Mouse (Mus musculus) megakaryocyte-erythroid progenitor cell, adult 5-6 weeks (primary cell): ENCODE measurements around the gene Sh3bp1. TPM values are rescaled to one million over a fixed set of nuclear protein-coding genes. Genes with fewer than 3 reads are reported as not detected.

Experiments
- ATAC-seq: replicated peaks from 2 replicates; pipeline ENCODE4 v1.8.0; 2016; ENCODE audit warnings: mild to moderate bottlenecking, inconsistent platforms; ENCODE audit not compliant: severe bottlenecking, poor library complexity, low FRiP score, low TSS enrichment
- total RNA-seq, 2 experiments: library from RNA; stranded (forward) in 1 of 2; stranded (reverse) in 1 of 2; fragments of 200-1000, 215-1000 nt in 1 of 2; fragments of >200 nt in 1 of 2; fragmentation: Nextera tagmentation in 1 of 2; gene quantifications; 2 replicates each; pipeline ENCODE4 v1.2.3; 2014 to 2017

The Sh3bp1 gene
- total RNA-seq (2014; fragmentation: Nextera tagmentation), result 31.8 and 53.7 TPM in 2 replicates
- 11.4 and 11.6 TPM in 2 replicates for total RNA-seq (2017)

DNA sequence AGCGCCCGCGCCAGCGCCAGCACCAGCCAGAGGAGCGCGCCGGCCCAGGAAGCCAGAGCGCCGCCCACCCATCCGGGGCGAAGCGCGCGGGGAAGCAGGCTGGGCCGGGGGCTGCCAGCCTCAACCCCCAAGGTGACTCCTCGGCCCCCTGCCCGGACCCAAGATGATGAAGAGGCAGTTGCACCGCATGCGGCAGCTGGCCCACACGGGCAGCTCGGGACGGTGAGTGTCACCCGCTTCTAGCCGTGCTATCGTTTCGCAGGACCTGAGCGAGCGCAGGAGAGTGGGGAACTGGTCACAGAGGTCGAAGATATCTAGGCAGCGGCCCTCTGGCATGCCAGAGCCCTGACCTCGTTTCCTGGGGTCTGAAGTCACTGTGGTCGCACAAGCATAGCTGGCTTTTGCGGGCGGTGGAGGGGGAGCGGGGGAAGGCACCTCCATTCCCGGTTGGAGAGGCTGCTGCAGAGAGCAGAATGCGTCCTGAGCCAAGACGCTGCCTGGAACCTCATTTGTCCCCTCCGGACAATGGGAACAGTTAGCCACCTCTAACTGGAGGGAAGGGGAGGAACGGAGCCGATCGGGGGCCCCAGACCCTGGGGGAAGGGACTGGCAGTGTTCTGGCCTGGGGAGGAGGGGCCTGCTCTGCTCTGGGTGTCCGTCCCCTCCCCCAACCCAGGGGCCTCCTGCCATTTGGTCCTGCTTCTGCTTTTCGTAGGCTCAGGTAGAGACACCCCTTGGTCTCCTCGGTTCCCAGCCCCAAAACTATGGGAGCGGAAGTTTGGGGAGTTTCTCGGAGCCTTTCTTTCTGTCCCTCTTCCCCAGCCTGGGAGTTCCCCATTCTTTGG lies at the start of gene Sh3bp1:
TSS of gene Sh3bp1 (plus strand) at position 29 of the 845 bp plus-strand sequence.
- ATAC-seq, result peak; percentile 35

DNA sequence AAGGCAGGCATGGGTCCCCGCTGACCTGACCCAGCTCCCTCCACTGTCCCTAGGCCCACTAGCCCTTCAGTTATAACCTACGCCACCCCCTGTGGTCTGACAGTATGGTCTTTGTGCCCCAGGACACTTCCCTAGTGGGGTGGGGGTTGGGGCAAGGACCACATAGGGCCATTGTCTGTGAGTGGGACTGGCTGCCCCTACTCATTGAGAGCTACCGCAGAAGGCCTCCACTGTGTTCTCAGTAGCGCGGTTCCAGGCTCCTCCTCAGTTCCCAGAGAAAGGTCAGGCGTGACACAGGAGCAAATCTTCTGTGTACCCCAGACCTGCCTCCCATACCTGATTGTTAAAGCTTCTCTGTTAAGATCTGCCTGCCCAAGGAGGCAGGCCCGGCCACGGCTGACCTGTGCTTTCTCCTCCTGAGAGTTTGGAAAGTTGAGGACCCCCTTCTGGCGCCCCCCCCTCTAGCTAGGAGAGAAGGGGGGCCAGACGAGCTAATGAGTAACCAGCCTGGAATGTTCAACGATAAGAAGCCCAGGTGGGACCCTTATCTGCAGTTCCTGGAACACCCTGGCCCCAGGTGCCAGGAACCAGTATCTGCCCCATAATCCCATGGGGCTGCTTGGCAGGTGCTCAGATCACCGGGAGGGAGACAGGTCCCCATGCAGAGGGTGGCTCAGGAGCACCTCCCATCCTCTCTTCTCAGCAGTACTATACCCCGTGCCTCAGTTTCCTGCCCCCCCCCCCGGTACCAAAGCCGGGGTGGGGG lies 49.3 kb upstream of the Sh3bp1 start:
- ATAC-seq, result no peak

DNA sequence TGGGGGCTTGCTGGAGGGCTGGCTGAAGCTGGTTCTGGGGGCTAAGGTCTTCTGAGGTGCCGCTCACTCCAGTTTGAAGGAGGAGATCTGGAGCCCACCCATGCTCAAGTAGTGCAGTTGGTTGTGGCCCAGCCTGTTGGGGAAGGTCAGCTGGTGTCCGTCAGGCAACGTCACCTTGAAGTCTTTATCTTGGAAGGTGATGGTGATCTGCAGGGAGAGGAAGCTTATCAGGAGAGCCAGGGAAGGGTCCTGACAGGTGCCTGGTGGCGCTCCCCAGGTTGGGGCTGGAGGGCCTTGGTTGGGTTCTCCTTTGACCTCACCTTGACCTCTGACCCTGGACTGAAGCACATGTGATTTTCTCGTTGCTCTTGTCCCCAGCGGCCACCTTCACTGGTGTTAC lies 48.6 kb upstream of the Sh3bp1 start:
- no peak for ATAC-seq

DNA sequence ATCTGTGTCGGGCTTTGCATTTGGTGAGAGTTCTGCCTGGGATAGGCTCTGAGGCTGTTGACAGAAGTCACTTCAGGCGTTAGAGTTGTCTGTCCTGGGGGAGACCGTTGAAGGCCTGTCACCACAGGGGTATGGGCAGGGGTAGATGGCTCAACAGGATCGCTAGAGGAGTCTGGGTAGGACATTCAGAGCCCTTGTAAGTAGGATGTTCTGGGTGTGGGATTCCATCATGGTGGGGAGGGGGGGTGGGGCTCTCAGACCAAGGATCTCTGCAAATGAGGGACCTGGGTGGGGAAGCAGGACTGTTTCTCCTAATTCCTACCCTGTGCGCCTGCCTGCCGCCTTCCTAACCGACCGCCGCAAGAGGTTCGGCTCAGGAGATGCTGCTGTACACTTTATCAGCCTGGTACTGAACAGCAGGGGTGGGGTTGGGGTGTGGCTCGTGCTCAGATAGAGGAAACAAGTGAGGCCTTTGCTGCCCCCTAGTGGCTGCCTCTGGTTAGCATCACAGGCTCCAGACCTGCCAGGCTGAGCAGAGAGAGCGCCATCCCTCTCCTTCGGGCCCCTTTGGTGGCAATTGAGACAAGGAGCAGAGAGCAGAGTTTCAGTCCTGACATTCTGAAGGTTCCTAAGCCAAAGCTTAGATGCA lies 47.9 kb upstream of the Sh3bp1 start:
- ATAC-seq, result peak; percentile 89

DNA sequence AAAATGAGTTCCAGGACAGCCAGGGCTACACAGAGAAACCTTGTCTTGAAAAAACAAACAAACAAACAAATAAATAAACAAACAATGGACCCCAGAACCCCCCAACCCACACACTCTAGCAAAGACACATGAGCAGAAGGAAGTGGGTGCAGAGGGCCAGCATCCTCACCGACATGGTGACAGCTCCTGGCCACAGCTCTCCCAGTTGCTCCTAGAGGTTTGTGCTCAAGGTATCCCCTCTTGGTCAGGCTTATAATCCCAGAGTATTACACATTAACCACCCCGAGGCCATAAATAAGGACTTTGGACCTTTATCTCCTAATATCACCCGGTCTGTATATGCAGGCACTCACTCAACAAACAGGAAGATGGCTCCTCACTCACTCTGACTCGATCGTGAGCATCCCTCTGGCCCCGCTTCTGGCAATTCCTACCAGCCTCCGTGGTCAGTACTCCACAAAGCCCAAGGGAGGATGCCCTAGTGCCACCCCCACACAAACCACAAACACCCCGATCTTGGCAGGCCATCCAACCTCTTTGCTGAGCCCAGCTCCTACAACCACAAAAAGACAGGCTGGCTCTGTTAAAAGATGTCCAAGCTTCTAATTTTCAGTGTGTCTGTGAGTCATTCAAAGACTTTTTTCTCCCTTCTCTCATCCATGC lies 44.1 kb upstream of the Sh3bp1 start, which contains the start of gene Lgals2:
TSS of gene Lgals2 (minus strand) at position 227 of the 663 bp plus-strand sequence.
- no peak for ATAC-seq

DNA sequence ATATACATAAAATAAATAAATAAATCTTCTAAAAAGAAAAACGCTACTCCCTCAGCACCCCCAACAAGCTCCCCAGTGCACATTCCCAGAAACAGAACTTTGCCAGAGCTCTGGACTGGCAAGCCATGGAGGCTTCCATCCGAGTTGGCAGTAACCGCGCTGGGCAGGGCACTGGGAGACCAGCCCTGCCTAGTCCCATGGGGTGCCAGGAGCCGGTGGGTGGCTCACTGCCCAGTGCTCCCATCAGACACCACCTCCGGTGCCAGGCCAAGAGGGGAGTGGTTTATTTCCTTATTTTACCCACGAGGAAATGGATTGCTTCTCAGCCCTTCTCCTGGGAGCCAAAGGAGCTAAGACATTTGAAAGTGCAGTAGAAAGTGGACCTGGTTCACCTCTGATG lies 42.6 kb upstream of the Sh3bp1 start:
- no peak for ATAC-seq

DNA sequence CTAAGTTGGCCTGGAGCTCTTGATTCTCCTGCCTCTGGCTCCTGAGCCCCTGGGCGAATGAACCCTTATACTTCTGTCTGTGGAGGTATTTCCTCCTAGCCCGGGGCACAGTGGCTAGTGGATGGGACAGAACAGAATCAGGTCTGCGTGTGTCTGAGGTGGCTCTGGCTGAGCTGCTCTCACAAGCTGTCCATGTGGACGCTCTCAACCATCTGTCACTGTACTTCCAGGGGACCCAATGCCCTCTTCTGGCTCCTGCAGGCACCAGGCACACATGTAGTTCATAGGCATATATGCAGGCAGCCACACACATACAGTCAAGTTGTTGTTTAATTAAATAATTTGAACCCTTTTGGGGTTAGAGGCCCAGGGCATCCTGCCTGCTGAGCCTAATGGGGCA lies 40.3 kb upstream of the Sh3bp1 start:
- ATAC-seq, result no peak

DNA sequence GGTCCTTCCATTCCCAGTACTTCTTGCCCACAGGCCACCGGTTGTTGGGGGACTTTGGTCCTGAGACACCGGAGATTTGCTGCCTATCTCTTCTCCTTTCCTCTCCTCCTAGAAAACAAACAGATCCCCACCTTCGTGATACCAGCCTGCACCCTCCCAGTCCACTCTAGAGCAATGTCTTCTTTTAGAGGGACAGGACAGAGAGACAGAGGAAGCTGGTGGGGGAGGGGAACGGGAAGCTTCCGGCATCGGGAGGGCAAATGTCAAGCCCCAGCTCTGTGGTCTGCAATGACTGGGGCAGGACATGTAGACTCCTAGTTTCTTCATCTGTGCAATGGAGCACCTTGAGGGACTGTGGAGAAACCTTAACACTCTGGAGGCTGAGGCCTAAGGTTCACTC lies 39.9 kb upstream of the Sh3bp1 start:
- ATAC-seq, result no peak

DNA sequence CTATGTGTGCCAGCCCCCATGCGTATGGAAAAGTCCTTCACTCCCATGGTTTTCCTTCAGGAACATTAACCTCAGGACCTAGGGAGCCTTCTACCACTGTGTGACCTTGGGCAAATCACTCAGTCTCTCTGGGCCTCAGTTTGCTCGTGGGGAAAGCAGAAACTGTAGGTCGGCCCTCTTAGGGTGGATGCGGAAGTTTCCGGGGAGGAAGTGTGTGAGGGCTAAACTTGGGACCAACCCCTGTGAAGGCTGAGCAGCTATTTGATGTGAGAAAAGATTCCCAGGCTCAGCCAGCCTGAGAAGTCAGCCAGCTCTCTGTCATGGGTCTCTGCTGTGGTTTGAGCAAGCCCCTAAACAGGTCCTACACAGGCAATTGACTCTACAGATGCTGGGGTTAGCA lies 37.3 kb upstream of the Sh3bp1 start:
- no peak for ATAC-seq

DNA sequence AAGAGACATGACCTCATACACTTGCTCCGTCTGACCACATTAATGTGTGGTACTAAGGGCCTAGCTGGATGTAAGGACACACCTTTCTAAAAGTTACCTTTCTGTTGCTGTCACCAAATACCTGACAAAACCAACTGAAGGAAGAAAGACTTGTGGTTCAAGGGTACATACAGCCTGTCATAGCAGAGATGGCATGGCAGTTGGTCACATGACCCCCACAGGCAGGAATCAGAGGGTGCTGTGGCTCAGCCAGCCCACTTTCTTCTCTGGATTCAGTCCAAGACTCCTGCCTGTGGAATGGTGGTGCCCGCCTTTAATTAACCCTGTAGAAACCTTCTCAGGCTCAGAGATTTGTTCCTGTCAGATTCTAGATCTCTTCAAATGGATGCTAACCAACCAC lies 36.4 kb upstream of the Sh3bp1 start:
- ATAC-seq, result no peak

DNA sequence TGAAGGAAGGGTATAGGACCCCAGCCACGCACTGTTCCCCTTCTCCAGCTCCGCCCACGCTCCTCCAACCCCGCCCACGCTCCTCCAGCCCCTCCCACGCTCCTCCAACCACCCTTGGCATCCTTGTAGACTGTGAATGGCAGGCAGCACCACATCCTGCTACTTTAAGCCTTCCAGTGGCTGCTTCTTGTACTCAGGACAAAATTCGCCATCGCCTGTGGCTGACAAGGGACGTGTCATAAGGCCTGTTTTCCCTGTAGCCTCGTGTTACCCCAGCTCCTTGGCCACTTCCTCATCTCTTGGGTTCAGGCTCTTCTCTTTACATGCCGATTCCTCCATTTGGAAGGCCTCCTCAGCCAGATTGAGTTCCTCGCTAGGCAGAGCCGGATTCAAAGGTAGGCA lies 35.7 kb upstream of the Sh3bp1 start:
- no peak for ATAC-seq

DNA sequence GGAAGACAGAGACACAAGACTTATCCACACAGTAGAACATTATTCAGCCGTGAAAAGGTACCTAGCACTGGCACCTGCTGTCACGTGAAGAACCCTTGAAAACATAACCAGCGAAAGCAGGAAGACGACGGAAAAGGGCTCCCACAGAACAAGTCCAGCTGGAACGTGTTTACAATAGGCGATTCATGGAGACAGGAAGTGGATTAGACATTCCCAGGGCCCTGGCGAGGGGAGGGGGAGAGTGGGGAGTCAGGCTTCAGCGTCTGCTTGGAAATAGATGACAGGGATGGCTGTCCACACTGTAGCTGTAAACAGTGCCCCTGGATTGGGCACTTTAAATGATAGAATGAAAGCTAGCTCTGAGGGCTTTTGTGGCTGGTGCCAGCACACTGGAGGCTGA lies 31.2 kb upstream of the Sh3bp1 start:
- ATAC-seq, result no peak

DNA sequence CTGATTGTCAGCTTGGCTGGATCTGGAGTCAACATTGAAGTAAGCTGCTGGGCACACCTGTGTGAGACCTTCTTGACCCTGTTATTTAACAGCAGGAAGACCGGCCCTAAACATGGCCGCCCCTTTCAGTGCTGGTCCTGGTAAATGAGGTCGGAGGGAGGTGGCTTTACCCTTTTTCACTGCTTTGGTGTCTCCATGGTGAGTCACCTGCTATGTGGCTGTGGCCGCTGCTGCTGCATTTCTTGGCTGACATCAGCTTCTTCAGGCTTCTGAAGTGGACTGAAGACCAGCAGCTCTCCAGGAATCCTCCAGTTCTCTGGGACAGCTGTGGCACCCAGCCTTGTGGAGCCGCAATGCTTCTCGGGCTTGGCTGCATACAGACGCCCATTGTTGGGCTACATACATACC lies 30.7 kb upstream of the Sh3bp1 start:
- no peak for ATAC-seq

DNA sequence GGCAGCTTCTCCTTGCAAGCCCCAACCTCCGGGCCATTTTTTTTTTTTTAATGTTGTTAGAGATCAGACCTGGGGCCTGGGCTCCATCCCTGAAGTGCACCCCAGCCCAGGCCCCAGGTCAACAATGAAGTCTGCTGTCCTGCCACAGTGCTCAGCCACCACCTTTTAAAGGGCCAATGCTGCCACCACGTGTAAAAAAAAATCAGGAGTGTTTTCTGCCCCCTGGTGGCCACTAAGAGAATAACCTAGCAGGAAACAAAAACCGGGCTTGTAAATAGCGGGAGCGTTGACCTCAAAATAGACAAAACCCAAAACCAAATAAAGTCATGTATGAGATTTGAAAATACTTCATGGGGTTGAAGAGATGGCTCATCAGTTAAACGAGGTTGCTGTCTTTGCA lies 29.8 kb upstream of the Sh3bp1 start:
- peak; percentile 36 for ATAC-seq

DNA sequence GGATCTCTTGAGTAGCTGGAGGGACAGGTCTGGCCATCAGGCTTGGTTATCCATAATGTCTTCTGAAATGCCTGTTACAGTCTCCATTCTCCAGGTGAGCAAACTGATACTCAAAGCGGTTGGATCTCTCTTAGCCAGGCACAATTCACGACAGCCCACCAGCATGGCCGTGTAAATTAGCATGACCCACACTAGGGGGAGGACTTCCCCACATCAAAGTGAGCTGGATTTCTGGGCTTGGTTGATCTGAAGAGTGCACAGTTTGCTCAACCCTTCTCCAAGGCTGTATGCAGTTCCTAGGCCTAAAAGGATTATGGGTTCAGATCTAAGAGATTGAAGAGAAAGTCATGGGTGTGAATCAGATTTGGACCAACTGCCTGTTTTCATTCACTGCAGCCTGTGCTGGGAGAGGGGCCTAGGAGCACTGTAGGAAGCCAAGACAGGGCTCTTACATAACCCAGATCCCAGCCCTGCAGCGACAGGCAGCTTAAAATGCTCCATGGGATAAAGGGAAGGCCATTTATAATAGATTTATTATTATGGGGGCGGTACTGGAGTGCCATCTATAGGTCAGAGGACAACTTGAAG lies 27.5 kb upstream of the Sh3bp1 start:
- no peak for ATAC-seq

DNA sequence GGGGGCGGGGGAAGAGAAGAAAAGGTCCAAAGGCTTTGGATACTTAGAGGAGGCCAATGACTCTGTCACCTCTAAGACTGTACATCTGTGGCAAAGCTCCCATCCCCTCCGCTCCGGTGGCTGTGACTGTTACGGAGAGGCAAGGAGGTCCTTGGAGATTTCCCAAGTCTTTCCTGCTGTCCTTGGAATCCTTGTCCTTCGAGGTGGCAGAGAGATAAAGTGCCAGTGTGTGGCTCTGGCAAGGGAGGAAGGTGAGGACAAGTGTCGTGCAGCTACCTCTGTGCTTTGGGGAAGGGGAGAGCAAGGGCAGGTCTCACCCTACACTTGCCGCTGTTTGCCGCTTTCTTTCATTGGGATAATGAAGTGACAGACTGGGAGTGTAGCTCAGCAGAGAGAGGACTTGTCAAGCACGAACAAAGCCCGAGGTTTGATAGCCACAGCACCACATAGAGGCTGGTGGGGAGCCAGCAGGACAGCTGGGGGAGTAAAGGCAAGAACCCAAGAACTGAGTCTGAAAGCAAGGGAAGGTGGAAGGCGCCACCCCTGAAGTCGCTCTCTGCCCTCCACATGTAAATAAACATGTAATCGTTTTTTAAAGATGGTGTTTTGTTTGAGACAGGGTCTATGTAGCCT lies 25.6 kb upstream of the Sh3bp1 start:
- no peak for ATAC-seq

DNA sequence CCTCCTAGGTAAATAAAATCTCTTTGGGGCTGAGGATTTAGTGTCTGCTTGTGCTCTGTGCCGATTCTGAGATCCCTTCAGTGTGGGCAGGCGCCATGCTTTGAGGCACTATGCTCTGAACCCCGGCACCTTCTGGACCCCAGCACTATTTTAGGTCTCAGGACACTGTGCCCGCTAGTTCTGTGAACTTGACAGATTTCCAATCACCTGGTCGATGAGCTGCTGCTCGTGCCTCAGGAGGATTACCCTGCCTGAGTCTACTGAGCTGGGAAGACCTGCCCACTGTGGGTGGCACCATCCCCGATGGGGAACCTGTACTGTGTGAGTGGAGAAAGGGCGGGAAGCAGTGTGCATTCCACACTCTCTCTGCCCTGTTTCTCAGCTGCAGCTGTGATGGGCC lies 24.6 kb upstream of the Sh3bp1 start:
- ATAC-seq, result no peak

DNA sequence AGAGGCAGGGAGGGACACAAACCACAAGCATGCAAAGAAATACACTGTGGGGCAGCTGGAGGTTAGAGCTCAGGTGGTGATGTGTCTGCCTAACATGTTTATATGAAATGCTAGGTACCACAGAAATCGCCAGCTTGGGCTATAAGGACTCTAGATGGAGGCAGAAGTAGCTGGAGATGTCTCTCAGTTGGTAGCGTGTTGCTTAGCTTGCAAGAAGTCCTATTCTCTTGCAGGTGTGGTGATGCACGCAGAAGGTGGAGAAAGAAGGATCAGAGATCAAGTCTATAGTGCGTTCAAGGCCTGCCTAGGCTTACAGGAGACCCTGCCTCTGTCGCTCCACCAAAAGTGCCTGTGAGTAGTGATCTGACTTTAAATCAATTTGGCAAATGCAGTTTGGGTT lies 24.0 kb upstream of the Sh3bp1 start:
- ATAC-seq, result no peak

DNA sequence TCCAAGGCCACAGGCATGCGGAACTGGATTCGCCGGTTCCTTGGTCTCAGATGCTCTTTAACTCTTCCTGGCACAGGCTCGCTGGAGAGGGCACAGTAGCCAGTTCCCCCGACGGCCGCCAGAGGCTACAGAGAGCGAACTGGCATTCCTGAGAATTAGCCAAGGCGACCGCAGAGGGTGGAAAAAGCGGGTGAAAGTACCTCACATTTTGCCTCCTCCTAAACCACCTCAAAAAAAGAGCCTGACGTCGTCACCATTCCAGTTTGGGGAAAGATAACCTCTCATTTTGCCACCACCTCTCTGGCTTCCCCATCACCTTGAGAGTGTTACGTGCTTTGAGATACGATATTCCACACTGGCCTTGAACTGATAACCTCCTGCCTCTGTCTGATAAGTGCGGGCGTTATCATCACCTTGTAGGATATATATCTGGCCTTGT lies 23.3 kb upstream of the Sh3bp1 start:
- peak; percentile 63 for ATAC-seq
